Mouse (Mus musculus): ENCODE measurements around the gene Ptgis. TPM values are rescaled to one million over a fixed set of nuclear protein-coding genes. Genes with fewer than 3 reads are reported as not detected.

The Ptgis gene
- polyA plus RNA-seq, 1 experiment from 2014 or later, result 11.2 TPM

GRCm38 (mm10) chr2:167274713-167275465 lies 34.5 kb upstream of the Ptgis start:
- H3K27ac ChIP-seq (ENCODE audit: low read depth, low read length), result no peak overlapping the region
- ATAC-seq (ENCODE audit: low FRiP score), result no peak
- H3K9ac ChIP-seq (ENCODE audit: low read length), result no peak overlapping the region
- H3K36me3 ChIP-seq (ENCODE audit: control insufficient read depth, insufficient read depth, low read length), result no peaks in the 10 kb centered on the region
- WGBS, result 59% methylated on average over 10 of the region's 10 CpGs
- no peak overlapping the region for H3K4me3 ChIP-seq (ENCODE audit: low read depth, low read length)
- no peak overlapping the region for H3K4me2 ChIP-seq
- DNase-seq (ENCODE audit: low spot score, missing footprints), result no peak
- no peaks in the 10 kb centered on the region for H3K27me3 ChIP-seq (ENCODE audit: control insufficient read depth, insufficient read depth, low read length)
- no peaks in the 10 kb centered on the region for H3K4me1 ChIP-seq (ENCODE audit: control insufficient read depth, insufficient read depth, low read length)
- no peaks in the 10 kb centered on the region for H3K9me3 ChIP-seq (ENCODE audit: control insufficient read depth, low read length)

GRCm38 (mm10) chr2:167273206-167273740 lies 32.9 kb upstream of the Ptgis start:
- no peak overlapping the region for H3K9ac ChIP-seq (ENCODE audit: low read length)
- DNase-seq (ENCODE audit: low spot score, missing footprints) (no peak), ATAC-seq (ENCODE audit: low FRiP score) (no peak)
- WGBS, result 86% methylated on average over 13 of the region's 13 CpGs
- H3K4me3 ChIP-seq (ENCODE audit: low read depth, low read length), result no peak overlapping the region
- H3K9me3 ChIP-seq (ENCODE audit: control insufficient read depth, low read length), result no peaks in the 10 kb centered on the region
- no peak overlapping the region for H3K4me2 ChIP-seq
- no peaks in the 10 kb centered on the region for H3K27me3 ChIP-seq (ENCODE audit: control insufficient read depth, insufficient read depth, low read length)
- H3K27ac ChIP-seq (ENCODE audit: low read depth, low read length), result no peak overlapping the region
- no peaks in the 10 kb centered on the region for H3K36me3 ChIP-seq (ENCODE audit: control insufficient read depth, insufficient read depth, low read length)
- no peaks in the 10 kb centered on the region for H3K4me1 ChIP-seq (ENCODE audit: control insufficient read depth, insufficient read depth, low read length)

- DNase-seq (ENCODE audit: low spot score, missing footprints) (no peak), ATAC-seq (ENCODE audit: low FRiP score) (no peak)
- Histone ChIP-seq H3K4me3 (ENCODE audit: low read depth, low read length) (no peak overlapping the region), H3K4me1 (ENCODE audit: control insufficient read depth, insufficient read depth, low read length) (no peaks in the 10 kb centered on the region), H3K36me3 (ENCODE audit: control insufficient read depth, insufficient read depth, low read length) (no peaks in the 10 kb centered on the region), H3K27me3 (ENCODE audit: control insufficient read depth, insufficient read depth, low read length) (no peaks in the 10 kb centered on the region), H3K9me3 (ENCODE audit: control insufficient read depth, low read length) (no peaks in the 10 kb centered on the region), H3K27ac (ENCODE audit: low read depth, low read length) (no peak overlapping the region), H3K4me2 (no peak overlapping the region), H3K9ac (ENCODE audit: low read length) (no peak overlapping the region)
- WGBS, result 82% methylated on average over 3 of the region's 3 CpGs
These were observed 32.3 kb upstream of the Ptgis start for GRCm38 (mm10) chr2:167272706-167273105.

GRCm38 (mm10) chr2:167271121-167271521 lies 30.7 kb upstream of the Ptgis start:
- no peak overlapping the region for H3K27ac ChIP-seq (ENCODE audit: low read depth, low read length)
- no peak overlapping the region for H3K4me3 ChIP-seq (ENCODE audit: low read depth, low read length)
- WGBS, result 93% methylated on average over 9 of the region's 9 CpGs
- H3K36me3 ChIP-seq (ENCODE audit: control insufficient read depth, insufficient read depth, low read length), result no peaks in the 10 kb centered on the region
- no peak overlapping the region for H3K9ac ChIP-seq (ENCODE audit: low read length)
- H3K27me3 ChIP-seq (ENCODE audit: control insufficient read depth, insufficient read depth, low read length), result no peaks in the 10 kb centered on the region
- H3K4me1 ChIP-seq (ENCODE audit: control insufficient read depth, insufficient read depth, low read length), result no peaks in the 10 kb centered on the region
- no peaks in the 10 kb centered on the region for H3K9me3 ChIP-seq (ENCODE audit: control insufficient read depth, low read length)
- DNase-seq (ENCODE audit: low spot score, missing footprints) (no peak), ATAC-seq (ENCODE audit: low FRiP score) (no peak)
- H3K4me2 ChIP-seq, result no peak overlapping the region

DNA sequence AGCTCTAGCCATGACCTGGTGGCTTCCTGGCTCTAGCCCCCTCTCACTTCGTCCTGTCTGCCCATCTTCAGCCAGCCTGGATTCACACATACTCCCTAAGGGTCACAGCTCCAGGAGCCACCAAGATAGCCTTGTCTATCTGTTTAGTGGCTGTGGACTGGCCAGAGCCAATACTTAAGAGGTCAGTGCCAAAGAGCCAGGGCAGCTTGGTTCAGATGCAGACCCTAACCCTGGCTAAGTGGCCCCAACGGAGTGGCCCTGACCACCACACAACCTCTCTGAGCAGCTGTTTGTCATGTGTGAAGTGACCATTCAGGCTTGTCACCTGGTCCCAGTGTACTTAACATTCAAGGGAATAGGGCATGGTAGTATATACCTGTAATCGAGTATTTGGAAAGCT lies 30.1 kb upstream of the Ptgis start:
- Histone ChIP-seq H3K4me3 (ENCODE audit: low read depth, low read length) (no peak overlapping the region), H3K9me3 (ENCODE audit: control insufficient read depth, low read length) (no peaks in the 10 kb centered on the region), H3K4me2 (no peak overlapping the region), H3K27me3 (ENCODE audit: control insufficient read depth, insufficient read depth, low read length) (no peaks in the 10 kb centered on the region), H3K9ac (ENCODE audit: low read length) (no peak overlapping the region), H3K36me3 (ENCODE audit: control insufficient read depth, insufficient read depth, low read length) (no peaks in the 10 kb centered on the region), H3K27ac (ENCODE audit: low read depth, low read length) (no peak overlapping the region), H3K4me1 (ENCODE audit: control insufficient read depth, insufficient read depth, low read length) (no peaks in the 10 kb centered on the region)
- ATAC-seq (ENCODE audit: low FRiP score), result no peak
- no peak for DNase-seq (ENCODE audit: low spot score, missing footprints)
- WGBS, result 87% methylated on average over 3 of the region's 3 CpGs

DNA sequence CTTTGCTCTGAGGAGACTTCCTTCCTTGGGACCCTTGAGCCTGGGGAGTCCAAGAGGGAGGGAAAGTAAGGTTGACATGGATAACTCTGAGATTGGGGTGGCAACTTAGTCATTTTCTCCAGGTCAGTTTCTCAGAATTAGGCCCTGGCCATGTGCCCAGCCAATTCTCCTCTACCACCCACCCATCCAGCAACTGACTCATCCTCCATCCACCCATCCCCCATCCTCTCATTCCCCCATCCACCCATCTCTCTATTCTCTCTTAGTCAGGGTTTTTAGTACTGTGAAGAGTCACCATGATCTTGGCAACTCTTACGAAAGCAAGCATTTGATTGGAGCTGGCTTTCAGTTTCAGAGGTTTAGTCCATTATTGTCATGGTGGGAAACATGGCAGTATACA lies 28.3 kb upstream of the Ptgis start:
- no peaks in the 10 kb centered on the region for H3K36me3 ChIP-seq (ENCODE audit: control insufficient read depth, insufficient read depth, low read length)
- H3K27me3 ChIP-seq (ENCODE audit: control insufficient read depth, insufficient read depth, low read length), result no peaks in the 10 kb centered on the region
- 89% methylated on average over 1 of the region's 1 CpGs for WGBS
- H3K9me3 ChIP-seq (ENCODE audit: control insufficient read depth, low read length), result no peaks in the 10 kb centered on the region
- no peak overlapping the region for H3K4me3 ChIP-seq (ENCODE audit: low read depth, low read length)
- ATAC-seq (ENCODE audit: low FRiP score) (no peak), DNase-seq (ENCODE audit: low spot score, missing footprints) (no peak)
- H3K4me1 ChIP-seq (ENCODE audit: control insufficient read depth, insufficient read depth, low read length), result no peaks in the 10 kb centered on the region
- H3K4me2 ChIP-seq, result no peak overlapping the region
- no peak overlapping the region for H3K9ac ChIP-seq (ENCODE audit: low read length)
- no peak overlapping the region for H3K27ac ChIP-seq (ENCODE audit: low read depth, low read length)

GRCm38 (mm10) chr2:167268411-167268690 lies 27.9 kb upstream of the Ptgis start:
- 89% methylated on average over 8 of the region's 8 CpGs for WGBS
- H3K9me3 ChIP-seq (ENCODE audit: control insufficient read depth, low read length), result no peaks in the 10 kb centered on the region
- no peak for ATAC-seq (ENCODE audit: low FRiP score)

GRCm38 (mm10) chr2:167267531-167268410 lies 27.4 kb upstream of the Ptgis start:
- Histone ChIP-seq H3K27me3 (ENCODE audit: control insufficient read depth, insufficient read depth, low read length) (no peaks in the 10 kb centered on the region), H3K9ac (ENCODE audit: low read length) (no peak overlapping the region), H3K9me3 (ENCODE audit: control insufficient read depth, low read length) (no peaks in the 10 kb centered on the region), H3K4me2 (no peak overlapping the region), H3K4me3 (ENCODE audit: low read depth, low read length) (no peak overlapping the region), H3K4me1 (ENCODE audit: control insufficient read depth, insufficient read depth, low read length) (no peaks in the 10 kb centered on the region), H3K27ac (ENCODE audit: low read depth, low read length) (no peak overlapping the region), H3K36me3 (ENCODE audit: control insufficient read depth, insufficient read depth, low read length) (no peaks in the 10 kb centered on the region)
- 82% methylated on average over 14 of the region's 14 CpGs for WGBS
- DNase-seq (ENCODE audit: low spot score, missing footprints) (no peak), ATAC-seq (ENCODE audit: low FRiP score) (no peak)

More at GRCm38 (mm10) chr2:167268411-167268690, 27.9 kb upstream of the Ptgis start:
- no peak for DNase-seq (ENCODE audit: low spot score, missing footprints)
- H3K27ac ChIP-seq (ENCODE audit: low read depth, low read length), result no peak overlapping the region
- no peaks in the 10 kb centered on the region for H3K27me3 ChIP-seq (ENCODE audit: control insufficient read depth, insufficient read depth, low read length)
- no peak overlapping the region for H3K4me2 ChIP-seq
- H3K4me3 ChIP-seq (ENCODE audit: low read depth, low read length), result no peak overlapping the region
- no peak overlapping the region for H3K9ac ChIP-seq (ENCODE audit: low read length)
- H3K36me3 ChIP-seq (ENCODE audit: control insufficient read depth, insufficient read depth, low read length), result no peaks in the 10 kb centered on the region
- no peaks in the 10 kb centered on the region for H3K4me1 ChIP-seq (ENCODE audit: control insufficient read depth, insufficient read depth, low read length)

GRCm38 (mm10) chr2:167266231-167266630 lies 25.8 kb upstream of the Ptgis start:
- ATAC-seq (ENCODE audit: low FRiP score), result no peak
- 94% methylated on average over 10 of the region's 10 CpGs for WGBS
- Histone ChIP-seq H3K27ac (ENCODE audit: low read depth, low read length) (no peak overlapping the region), H3K27me3 (ENCODE audit: control insufficient read depth, insufficient read depth, low read length) (no peaks in the 10 kb centered on the region), H3K4me3 (ENCODE audit: low read depth, low read length) (no peak overlapping the region), H3K9me3 (ENCODE audit: control insufficient read depth, low read length) (no peaks in the 10 kb centered on the region), H3K4me1 (ENCODE audit: control insufficient read depth, insufficient read depth, low read length) (no peaks in the 10 kb centered on the region), H3K4me2 (no peak overlapping the region), H3K36me3 (ENCODE audit: control insufficient read depth, insufficient read depth, low read length) (no peaks in the 10 kb centered on the region), H3K9ac (ENCODE audit: low read length) (no peak overlapping the region)
- DNase-seq (ENCODE audit: low spot score, missing footprints), result no peak

Data from midbrain, embryonic 11.5 days (tissue).